Mouse (Mus musculus): Measurements from ENCODE around the gene Dlx2.

DNA sequence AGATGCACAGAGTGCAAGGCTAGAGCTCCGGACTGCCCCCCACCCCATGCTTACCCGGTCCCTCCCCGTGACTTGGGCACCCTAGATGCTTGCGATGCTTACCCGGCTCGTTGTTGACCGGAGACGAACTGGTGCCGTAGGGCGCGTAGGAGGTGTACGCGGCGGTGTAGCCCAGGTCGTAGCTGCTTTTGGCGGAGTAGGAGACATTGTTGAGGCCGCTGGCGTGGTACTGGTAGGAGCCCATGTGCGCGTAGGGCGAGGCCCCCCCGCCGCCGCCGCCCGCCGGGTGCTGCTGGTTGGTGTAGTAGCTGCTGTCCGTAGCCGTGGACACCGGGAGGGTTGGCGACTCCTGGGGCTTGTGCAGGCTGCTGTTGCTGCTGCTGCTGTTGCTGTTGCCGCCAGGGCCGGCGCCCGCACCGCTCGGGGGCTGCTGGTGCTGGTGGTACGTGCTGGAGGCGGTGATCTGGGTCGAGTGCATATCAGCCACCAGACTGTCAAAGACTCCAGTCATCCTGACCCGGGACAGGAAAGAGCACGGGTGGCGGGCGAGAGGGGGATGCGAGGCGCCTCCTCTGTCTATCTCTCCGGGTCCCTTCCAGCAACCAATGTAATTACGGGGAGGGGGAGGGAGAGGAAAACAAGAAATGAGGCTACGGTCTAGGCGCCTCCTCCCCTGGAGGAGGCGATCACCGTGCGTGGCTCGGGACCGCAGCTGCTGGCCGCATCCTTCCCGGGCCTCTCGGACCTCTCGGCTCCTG is 493 bp downstream of the Dlx2 start:
- TF ChIP-seq POLR2A (IDR thresholded peaks at IDR 0.05; ENCODE audit: insufficient read depth, low read length) (no peak), CTCF (IDR thresholded peaks at IDR 0.05; ENCODE audit: low read depth, low read length) (no peak), EP300 (IDR thresholded peaks at IDR 0.05; ENCODE audit: insufficient read depth, low read depth, low read length) (no peak)
